Mouse (Mus musculus) neutrophil, adult 5-6 weeks (primary cell): ENCODE data around the gene Nsmce4a. TPM values are rescaled to one million over a fixed set of nuclear protein-coding genes. Genes with fewer than 3 reads are reported as not detected.

Experiments used
- ATAC-seq: fragments of 151-379, 151-347 bp; 2 replicates; pipeline ENCODE4 v1.8.0; 2017; ENCODE audit warnings: mild to moderate bottlenecking, moderate TSS enrichment; ENCODE audit not compliant: insufficient number of reproducible peaks, poor library complexity, low FRiP score, severe bottlenecking; ENCODE audit errors: extremely low read depth
- total RNA-seq: library from RNA; stranded (forward); fragments of 200-1000 nt; gene quantifications from 2 replicates; pipeline ENCODE4 v1.2.3, GENCODE M21; 2017

The Nsmce4a gene
- total RNA-seq, 1 experiment from 2014 or later, result 165 TPM

DNA sequence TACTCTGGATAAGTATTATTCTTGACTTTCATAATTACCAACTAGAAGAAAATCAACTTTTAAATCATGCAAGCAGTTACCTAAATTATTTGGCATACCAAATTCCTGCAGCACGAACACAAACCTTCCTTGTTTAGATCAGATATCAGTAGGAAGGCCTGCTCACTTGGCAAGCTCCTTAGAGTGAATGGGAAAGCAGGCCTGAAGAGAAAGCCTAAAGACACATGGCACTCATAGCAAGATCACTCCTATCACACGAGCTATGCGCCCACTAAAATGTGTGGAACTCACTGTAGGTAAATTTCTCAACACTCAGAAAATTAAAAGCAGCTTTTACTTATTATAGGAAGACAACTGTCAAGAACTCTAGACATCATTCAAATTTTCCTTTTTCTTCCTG lies 79.6 kb downstream of the Nsmce4a start:
- no peak for ATAC-seq

- ATAC-seq, result no peak
Measured at GRCm38 (mm10) chr7:130492026-130492425, 80.9 kb downstream of the Nsmce4a start.

Other genes starting within 250 kb of the Nsmce4a start
- gene Ate1, start 52.7 kb downstream of the Nsmce4a start, total RNA-seq, result 74.5 and 77.6 TPM in 2 replicates
- 0.35 and 1.2 TPM in 2 replicates for gene Tacc2, start 4.3 kb upstream of the Nsmce4a start, total RNA-seq
- gene Btbd16, start 201.0 kb upstream of the Nsmce4a start, total RNA-seq, result not detected in 2 replicates